Mouse (Mus musculus) urinary bladder, postnatal 4 days (tissue): ENCODE results near the gene Gm17359.

Experiments
- DNase-seq, 2 experiments: peaks; one replicate each; pipeline ENCODE4 v3.0.0; 2021 to 2022; ENCODE audit warnings: low spot score in 2 of 2

The Gm17359 gene

DNA sequence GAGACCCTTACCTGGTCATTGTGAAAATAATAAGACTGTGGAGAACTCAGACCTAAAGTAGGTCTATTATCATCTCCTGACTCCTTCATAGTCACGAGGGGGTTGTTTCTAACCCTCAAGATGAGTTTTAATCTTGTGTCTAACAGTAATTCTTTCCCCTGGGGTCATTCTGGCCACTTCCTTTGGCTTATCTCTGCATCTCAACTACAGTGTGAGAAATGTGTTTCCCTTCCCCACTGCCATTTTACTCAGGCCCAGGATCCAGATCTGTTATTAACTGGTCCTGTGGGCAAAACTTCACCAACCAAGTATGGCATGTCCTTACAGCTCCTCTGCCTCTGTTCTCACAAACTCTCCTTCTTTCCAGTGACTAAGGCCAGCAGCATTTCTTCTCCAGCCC, 12.8 kb downstream of the Gm17359 start:
- DNase-seq, result no peak

DNA sequence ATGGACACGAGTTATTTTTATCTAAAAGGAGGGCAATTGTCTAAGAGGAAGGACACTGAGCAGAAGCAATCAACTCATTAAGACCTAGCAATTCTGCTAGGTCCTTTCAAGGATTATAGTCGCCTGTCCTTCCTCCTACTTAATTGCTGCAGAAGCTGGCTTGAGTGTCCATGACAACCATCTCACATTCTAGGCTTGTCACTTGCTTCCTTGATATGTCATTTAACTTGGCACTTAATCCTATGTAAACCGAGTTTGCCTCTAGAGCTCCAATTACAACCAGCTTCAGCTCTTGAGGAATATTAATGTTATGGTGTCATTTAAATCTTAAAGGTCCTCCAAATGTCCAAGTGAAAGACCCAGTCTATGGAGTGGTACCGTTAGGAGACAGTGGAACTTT, 22.3 kb downstream of the Gm17359 start:
- DNase-seq, result no peak

- no peak for DNase-seq
Observed at GRCm38 (mm10) chr3:79360317-79361101, 24.0 kb downstream of the Gm17359 start.

GRCm38 (mm10) chr3:79366098-79366497, 29.6 kb downstream of the Gm17359 start:
- DNase-seq, result no peak

DNA sequence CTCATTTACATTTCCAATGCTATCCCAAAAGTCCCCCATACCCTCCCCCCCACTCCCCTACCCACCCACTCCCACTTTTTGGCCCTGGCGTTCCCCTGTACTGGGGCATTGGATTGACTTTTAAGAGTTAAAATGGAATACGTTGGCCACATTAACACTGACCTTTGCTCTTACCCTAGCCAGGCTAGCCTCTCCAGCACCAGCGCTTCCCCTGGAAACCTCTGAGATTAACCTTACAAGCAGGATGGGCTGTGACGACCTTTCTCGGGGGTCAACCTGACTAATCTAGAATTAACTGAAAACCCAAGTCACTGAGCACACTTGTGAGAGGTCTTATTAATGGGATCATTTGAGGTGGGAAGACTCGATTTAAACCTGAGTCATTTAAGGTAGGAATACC, 31.8 kb downstream of the Gm17359 start:
- no peak for DNase-seq

GRCm38 (mm10) chr3:79370385-79370929, 34.0 kb downstream of the Gm17359 start:
- DNase-seq, result no peak

DNA sequence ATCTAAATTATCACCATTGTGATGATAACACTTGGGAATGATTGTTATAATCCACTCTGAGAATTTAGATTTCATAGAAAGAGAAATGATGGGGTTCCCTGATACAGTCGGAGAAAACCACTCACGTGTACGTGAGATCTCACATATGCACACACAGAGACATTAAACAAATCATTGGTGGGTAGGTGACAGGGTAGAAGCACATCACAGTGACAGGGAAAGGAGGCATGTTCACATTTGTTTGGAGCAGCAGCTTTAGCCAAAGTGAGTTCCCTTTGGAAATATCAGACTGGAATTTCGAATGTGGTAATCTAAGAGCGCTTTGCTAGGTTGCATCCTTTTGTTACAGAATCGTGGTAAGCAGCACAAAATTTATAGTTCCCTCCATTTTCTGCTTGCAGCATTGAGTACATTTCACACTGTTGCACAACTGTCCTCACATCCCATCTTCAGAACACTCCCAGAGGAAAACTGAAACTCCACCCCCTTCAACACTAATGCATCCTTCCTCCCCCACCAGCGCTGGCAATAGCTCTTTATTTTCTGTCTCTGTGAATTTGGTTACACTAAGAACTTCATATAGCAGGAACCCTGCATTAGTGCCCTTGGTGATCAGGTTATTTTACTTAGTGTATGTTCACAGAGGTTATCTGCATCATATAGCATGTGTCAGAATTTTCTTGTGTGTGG, 35.2 kb downstream of the Gm17359 start:
- DNase-seq, result no peak

DNA sequence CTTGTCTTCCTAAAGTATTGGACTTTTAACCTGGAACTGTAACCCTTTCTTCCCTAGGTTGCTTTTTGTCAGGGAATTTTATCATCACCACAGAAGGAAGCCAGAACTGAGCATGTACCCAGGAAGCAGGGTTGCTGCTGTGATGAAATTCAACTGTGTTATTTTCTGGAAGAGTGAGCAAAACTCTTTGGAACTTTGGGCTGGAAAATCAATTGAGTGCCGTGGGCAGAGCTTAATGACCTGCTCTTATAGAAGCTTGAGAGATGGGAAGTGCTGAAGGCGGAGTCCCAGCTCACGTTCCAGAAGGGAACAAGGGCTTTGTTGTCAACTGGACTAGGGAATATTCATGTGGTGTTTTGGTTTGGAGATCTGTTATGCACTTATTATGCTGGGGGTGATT, 37.5 kb downstream of the Gm17359 start:
- no peak for DNase-seq

GRCm38 (mm10) chr3:79378086-79378485, 41.6 kb downstream of the Gm17359 start:
- no peak for DNase-seq

DNA sequence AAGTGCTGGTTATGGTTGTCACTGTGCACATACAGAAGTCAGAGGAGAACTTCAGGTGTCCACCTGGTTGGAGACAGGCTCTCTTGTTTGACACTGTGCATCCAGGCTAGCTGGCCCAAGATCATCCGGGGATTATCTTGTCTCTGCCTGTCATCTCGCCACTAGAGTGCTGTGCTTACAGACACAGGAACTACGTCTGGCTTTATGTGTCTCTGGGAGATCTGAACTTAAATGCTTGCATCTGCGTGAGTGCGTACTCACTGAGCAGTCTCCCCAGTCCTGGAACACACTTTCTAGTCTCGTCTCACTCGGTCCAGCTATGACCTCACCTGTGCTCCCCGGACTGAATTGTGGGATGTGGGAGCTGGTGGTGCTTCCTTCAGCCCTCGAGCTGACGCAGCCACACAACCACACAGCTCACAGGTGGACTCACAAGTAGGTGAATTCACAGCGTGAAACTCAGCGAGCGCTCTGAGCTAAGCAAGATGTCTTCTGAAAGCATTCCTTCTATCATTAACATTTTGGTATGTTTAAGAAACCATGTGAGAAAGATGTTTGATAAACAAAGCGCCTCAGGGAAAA, 42.9 kb downstream of the Gm17359 start:
- DNase-seq, result no peak

- DNase-seq, result no peak
Observed at GRCm38 (mm10) chr3:79379873-79380595, 43.6 kb downstream of the Gm17359 start.

DNA sequence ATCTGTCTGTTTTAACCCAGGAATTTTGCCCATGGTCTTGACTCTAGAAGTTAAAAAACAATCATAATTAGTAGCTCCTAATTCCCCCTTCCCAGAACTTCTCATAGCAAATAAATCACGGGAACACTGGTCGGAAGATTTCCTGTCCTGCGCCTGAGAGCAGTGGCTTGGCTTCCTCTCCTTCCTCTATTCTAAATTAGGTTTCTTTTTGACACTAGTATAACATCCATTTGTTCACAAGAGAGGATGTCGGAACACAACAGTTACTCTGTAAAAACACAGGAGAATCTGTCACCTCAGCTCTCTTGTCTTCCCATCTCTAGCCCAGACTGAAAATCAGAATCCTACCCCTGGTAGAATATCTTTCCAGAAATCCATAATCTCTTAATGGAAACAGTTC, 44.9 kb downstream of the Gm17359 start:
- DNase-seq, result no peak

DNA sequence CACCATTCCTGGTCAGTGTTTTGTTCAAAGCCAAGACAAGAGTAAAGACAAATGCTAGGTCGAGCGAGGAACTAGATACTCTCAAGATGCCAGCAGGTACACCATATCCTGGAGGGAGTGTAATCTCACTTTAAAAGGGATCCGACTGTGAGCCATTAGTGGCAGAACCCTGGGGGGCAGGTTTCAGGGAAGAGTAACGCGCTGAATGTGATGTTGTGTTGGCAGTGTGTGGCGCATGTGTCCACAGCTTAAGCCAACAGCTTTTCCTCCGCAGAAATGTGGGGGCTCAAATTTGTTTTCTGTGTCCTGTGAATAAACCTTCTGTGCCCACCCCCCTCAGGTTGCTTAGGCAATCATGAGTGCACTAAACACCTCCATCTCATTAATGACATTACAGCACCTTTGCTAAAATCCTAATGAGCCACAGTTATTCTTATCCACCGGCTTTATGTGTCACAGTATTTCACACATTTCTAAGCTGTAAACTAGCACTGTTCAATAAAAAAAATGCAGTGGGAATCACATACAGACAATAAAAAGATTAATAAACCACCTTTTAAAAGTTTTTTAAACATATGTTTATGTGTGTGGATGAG, 49.1 kb downstream of the Gm17359 start:
- DNase-seq, result no peak

DNA sequence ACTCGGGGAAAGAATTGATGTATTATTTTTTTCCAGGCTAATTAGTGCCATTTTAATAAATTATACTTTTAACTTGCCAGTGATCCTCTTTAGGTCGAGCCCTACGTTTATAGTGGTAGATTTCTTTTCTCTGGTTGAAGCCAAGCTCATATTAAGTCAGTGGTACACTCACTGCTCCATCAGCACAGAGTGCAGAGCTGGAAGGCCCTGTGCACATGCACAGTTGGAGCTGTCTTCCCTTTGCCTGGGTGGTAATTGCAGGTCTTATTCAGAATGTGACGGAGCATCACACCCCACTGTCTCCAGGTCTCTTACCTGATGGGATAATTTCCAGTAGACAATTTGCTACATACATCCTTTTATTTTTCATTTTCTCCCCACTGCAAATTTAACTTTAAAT, 52.6 kb downstream of the Gm17359 start:
- DNase-seq, result no peak

GRCm38 (mm10) chr3:79400552-79400951, 64.1 kb downstream of the Gm17359 start:
- DNase-seq, result no peak

- DNase-seq, result no peak
Observed at GRCm38 (mm10) chr3:79402056-79402455, 65.6 kb downstream of the Gm17359 start.

GRCm38 (mm10) chr3:79408546-79408945, 72.1 kb downstream of the Gm17359 start:
- no peak for DNase-seq

DNA sequence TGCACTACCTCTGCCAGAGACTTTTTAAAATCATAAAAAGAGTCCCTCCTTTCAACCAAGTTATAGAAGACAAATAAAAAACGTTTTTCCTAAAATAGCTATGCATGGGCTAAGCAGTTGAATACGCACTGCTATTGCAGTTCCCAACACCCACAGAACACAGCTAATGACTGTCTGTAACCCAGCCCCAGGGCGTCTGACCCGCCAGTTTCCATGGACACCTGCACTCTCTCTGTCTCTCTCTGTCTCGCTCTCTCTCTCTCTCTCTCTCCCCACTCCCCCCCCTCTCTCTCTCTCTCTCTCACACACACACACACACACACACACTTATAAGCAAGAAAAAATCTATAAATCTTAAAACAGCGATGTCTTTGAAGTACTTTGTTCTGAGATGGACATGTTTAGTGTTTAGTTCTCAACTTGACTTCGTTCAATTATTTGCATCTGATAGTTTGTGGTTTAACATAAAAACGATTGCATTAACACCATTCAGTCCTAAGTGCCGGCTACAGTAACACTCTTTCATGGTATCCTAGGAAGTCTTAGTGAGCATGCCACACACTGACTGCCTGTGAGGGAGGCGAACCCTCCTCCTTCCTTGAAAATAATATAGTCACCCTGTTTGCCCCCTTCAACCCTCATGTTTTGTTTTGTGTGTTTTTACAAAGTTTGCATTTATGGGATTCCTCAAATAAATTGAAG, 73.6 kb downstream of the Gm17359 start:
- DNase-seq, result no peak

DNA sequence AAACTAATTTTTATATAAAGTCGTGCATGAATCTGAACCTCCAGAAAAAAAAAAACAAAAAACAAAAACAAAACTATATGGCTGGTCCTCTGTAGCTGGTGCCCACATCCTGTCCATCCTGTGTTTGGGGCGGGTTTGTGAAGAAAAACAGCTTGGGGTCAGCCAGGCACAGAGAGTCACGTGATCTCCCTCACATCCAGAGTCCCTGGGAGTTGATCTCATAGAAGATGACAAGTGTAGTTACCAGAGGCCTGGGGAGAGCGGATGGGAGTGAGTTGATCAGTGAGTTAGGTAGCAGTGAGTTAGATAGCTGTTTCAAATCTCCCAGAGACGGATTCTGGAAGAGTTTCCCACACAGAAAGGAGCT, 74.2 kb downstream of the Gm17359 start:
- no peak for DNase-seq

- no peak for DNase-seq
Observed at GRCm38 (mm10) chr3:79411666-79412065, 75.2 kb downstream of the Gm17359 start.

- no peak for DNase-seq
Observed at GRCm38 (mm10) chr3:79413492-79413891, 77.0 kb downstream of the Gm17359 start.
